Mouse (Mus musculus): ENCODE measurements at regions not wholly inside any gene's neighbourhood (a gene's known extent, or its start where the extent isn't known, plus 50 kb on each side); places are given as distances from the start of the nearest gene placed in this dataset.
"Not testable (repeated sequence)": the region's sequence is repeated elsewhere in the genome, so short reads cannot be mapped to it uniquely, and the experiment has no call there.

GRCm38 (mm10) chr11:7815750-7816149 lies 602.0 kb upstream of the Igfbp3 start:
- no peak for DNase-seq
- intact Hi-C loops (cut with DNase I), result no loop called here

DNA sequence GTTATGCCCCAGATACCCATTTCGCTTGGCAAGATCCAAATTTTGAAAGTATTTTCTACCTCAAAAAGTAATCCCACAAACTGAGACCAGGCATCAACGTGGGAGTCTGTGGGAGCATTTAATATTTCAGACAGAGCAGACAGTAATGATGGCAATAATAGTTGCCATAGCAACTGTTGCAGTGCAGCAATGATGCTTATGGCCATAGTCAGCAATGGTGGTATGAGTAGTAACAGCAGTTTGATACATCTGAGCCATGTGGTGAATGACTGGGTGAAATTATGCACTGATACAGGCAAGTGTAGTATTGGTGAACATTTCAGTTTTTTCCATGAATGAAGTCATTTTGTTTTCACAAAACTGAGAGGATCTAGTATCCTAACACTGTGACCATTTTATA lies 600.8 kb upstream of the Igfbp3 start:
- intact Hi-C loops (cut with DNase I), result no loop called here
- DNase-seq, result no peak

- no peak for DNase-seq
- intact Hi-C loops (cut with DNase I), result no loop called here
These were observed 598.7 kb upstream of the Igfbp3 start for GRCm38 (mm10) chr11:7812436-7812835.

- intact Hi-C loops (cut with DNase I), result no loop called here
- DNase-seq, result no peak
These were observed 596.0 kb upstream of the Igfbp3 start for GRCm38 (mm10) chr11:7809741-7810140.

DNA sequence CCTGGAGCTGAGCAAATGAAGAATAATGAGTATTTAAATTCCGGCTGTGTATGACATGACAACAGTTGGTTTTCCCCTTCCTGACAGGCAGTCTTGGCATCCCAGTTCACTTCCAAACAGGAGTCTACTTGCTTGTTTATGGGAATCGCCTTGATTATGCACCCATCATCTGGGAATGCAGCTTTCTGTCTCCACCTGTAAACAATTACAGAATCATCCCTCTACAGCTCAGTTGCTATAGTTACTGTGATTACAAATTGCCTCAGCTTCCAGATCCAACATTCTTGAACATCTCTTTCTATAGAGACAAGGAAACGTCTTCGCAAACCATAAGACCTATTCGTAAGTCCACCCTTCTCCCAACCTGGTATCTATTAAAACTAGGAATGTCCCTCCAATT lies 582.6 kb upstream of the Igfbp3 start:
- intact Hi-C loops (cut with DNase I), result no loop called here
- no peak for DNase-seq

DNA sequence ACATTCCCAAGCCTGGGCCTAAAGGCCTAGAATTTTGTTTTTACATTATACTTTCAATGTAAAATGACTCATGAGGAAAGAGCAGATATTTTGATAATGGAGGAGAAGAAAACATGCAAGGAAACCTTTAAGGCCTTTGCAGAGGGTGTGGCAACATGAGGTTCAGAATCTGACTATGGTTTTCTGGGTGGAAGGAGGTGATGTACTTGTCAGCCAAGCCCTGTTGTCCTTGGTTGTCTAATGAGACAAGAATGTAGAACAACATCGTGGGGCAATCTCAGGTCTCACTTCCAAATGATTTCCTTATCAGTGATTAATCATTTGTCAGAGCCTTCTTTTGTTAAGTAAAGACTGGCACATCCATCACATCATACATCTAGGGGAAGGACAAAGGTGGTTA lies 580.5 kb upstream of the Igfbp3 start:
- no peak for DNase-seq
- intact Hi-C loops (cut with DNase I), result no loop called here

DNA sequence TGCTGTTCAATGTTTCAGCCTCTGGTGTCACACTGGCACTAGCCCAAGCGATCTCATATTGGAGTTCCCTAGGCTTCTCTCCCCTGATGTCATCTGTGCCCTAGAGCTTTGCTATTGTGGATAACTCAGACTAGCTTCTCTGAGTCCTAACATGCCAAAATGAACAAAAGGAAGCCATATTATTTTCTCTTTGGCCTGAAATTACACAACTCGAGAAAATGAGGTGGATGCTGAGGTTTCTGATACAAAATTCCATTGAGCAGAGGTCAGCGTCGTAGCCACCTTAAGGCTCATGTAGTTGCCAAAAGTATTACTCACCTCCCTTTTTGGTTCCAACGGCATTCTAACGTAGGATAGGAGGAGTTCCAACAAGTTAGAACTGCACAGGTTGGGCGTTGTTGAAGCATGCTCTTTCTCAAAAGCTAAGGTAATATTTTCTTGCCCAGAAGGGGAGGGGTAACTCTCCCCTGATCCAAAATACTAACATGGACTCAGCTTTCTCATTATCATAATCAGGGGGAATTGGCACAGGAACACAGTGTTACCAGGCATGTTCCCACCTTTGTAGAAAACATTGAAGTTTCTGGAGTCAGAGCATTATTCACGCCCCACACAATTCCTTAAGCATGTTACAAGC lies 566.9 kb upstream of the Igfbp3 start:
- intact Hi-C loops (cut with DNase I), result no loop called here
- no peak for DNase-seq

GRCm38 (mm10) chr11:7775361-7775760 lies 561.6 kb upstream of the Igfbp3 start:
- intact Hi-C loops (cut with DNase I); DNase-seq: not testable (repeated sequence)

DNA sequence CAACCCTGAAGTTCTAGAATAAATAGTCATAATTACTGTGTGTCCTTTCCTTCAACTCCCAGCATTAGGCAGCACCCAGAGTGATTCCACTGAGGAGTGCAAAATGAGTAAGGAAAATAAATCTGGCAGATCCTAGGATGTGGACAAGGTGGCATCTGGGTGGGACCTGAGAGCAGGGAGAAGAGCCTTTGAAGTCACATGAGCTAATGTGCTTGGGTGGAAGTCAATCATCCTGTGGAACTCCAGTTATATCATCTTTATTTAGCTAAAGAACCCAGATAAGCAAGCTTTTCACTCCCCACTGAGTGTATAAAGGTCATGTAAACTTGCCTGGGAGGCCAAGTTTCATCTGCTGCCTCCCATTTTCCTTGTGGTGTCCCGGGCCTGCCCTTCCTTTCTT lies 551.6 kb upstream of the Igfbp3 start:
- intact Hi-C loops (cut with DNase I), result no loop called here
- no peak for DNase-seq

- intact Hi-C loops (cut with DNase I), result no loop called here
- DNase-seq, result no peak
These were observed 545.2 kb upstream of the Igfbp3 start for GRCm38 (mm10) chr11:7758862-7759467.
